Comparison of ENCODE assay signal across 26 mouse cellular contexts in the genomic region with DNA sequence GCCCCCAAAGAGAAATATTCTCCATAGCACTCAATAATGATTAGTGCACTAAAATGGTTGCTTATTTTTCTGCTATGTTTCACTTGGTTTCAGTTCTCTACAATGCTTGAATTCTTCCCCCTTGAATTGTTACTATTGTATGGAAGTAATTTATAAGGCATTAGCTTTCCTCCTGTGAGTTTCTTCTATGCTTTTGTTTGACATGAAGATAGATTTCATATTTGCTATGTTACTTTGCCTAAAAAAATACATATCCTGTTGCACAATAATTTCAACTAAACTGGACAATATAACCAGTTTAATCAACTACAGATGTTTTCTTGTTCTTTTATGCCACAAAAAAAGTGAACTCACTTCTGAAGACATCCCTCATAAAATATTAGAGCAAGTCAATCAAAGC. TPM values are rescaled to one million over a fixed set of nuclear protein-coding genes. Genes with fewer than 3 reads are reported as not detected.
A peak's percentile ranks its signal among the peaks of the same experiment; 100 is the strongest.
DNase-seq lines count a peak whose midpoint lies in the region; ATAC-seq and TF ChIP-seq lines count a peak whose summit lies in the region.
"Had no signal": no experiment of that assay in that cellular context is flagged by ENCODE, and none has a peak within 500 bp of the region (broad histone marks: within the 10 kb centered on the region; RNA-seq: fewer than 3 reads in every experiment).

No protein-coding gene starts in this region.

- H3K4me1 ChIP-seq in hindbrain, embryonic 14.5 days (replicated peaks; ENCODE audit: control insufficient read depth, insufficient read depth, low read length) = peaks cover 50% of the 10 kb centered on the region
- H3K4me1 ChIP-seq in hindbrain, embryonic 11.5 days (replicated peaks; ENCODE audit: control insufficient read depth, insufficient read depth, low read length) = no peaks in the 10 kb centered on the region

- H3K36me3 ChIP-seq in hindbrain, embryonic 14.5 days (replicated peaks; ENCODE audit: control insufficient read depth, insufficient read depth) = no peaks in the 10 kb centered on the region
- H3K36me3 ChIP-seq in hindbrain, embryonic 11.5 days (ENCODE audit: control insufficient read depth, insufficient read depth, low read length) = no peaks in the 10 kb centered on the region
- H3K36me3 ChIP-seq: embryonic facial prominence, embryonic 10.5 days; embryonic facial prominence, embryonic 12.5 days; forebrain, embryonic 15.5 days had no signal

- intact Hi-C loops in gastrocnemius, adult 2 months (cut with DNase I) = no loop called here
- intact Hi-C loops in gastrocnemius, postnatal 14 days (cut with DNase I; ENCODE audit: low total_unique reads) = no loop called here

- ATAC-seq in hindbrain, embryonic 14.5 days (ENCODE audit: low FRiP score) = no peak
- no peak for ATAC-seq in hindbrain, embryonic 11.5 days (ENCODE audit: low FRiP score)
- ATAC-seq: activated CD4-positive, CD25-positive, alpha-beta regulatory T cell, adult 4 months; CD4-positive, CD25-positive, alpha-beta regulatory T cell, adult 4 months; forebrain, embryonic 13.5 days; forebrain, embryonic 15.5 days; forebrain, postnatal 0 days; Patski had no signal

- no peak for TF ChIP-seq CTCF in gastrocnemius, adult 2 months (IDR thresholded peaks at IDR 0.05)

- H3K27ac ChIP-seq in gastrocnemius, adult 2 months = 0 out of 2 replicates have a peak overlapping the region, but pooled peaks have one; percentile 41
- H3K27ac ChIP-seq in hindbrain, embryonic 14.5 days = no peak overlapping the region
- no peak overlapping the region for H3K27ac ChIP-seq in hindbrain, embryonic 11.5 days (ENCODE audit: low read depth, low read length)
- H3K27ac ChIP-seq: embryonic facial prominence, embryonic 10.5 days; embryonic facial prominence, embryonic 12.5 days; forebrain, embryonic 13.5 days; forebrain, embryonic 15.5 days had no signal

- no peaks in the 10 kb centered on the region for H3K27me3 ChIP-seq in hindbrain, embryonic 14.5 days (ENCODE audit: control insufficient read depth, insufficient read depth, low read length)
- H3K27me3 ChIP-seq in hindbrain, embryonic 11.5 days (ENCODE audit: control insufficient read depth, insufficient read depth, low read length) = no peaks in the 10 kb centered on the region
- H3K27me3 ChIP-seq: CH12.LX; embryonic facial prominence, embryonic 12.5 days; forebrain, embryonic 13.5 days; forebrain, embryonic 15.5 days; Patski had no signal

- no peaks in the 10 kb centered on the region for H3K9me3 ChIP-seq in hindbrain, embryonic 14.5 days (ENCODE audit: control insufficient read depth, low read length)
- no peaks in the 10 kb centered on the region for H3K9me3 ChIP-seq in hindbrain, embryonic 11.5 days (ENCODE audit: control insufficient read depth, low read length)
- H3K9me3 ChIP-seq: embryonic facial prominence, embryonic 10.5 days; embryonic facial prominence, embryonic 12.5 days; forebrain, embryonic 13.5 days; forebrain, embryonic 15.5 days; G1E had no signal

- no peak for DNase-seq in gastrocnemius, adult 2 months
- DNase-seq in gastrocnemius, postnatal 14 days = no peak
- DNase-seq in hindbrain, embryonic 14.5 days (ENCODE audit: low spot score) = no peak
- DNase-seq in hindbrain, embryonic 11.5 days (ENCODE audit: low spot score) = no peak
- DNase-seq in 3T3-L1 (ENCODE audit: low read depth, low spot score) = peak; percentile 63
- DNase-seq in NIH3T3 (ENCODE audit: low read depth) = peak; percentile 62
- DNase-seq in frontal cortex, adult 2 months (ENCODE audit: extremely low spot score in 1 of 2, low spot score in 1 of 2) = no peak
- no peak for DNase-seq in MN1 (ENCODE audit: low spot score)
- DNase-seq: adrenal gland, adult 8-10 months; adrenal gland, postnatal 14 days; adrenal gland, postnatal 36 days; cerebellum, adult 11-12 months; cerebellum, adult 2 months; cerebellum, adult 9-10 months; cerebellum, postnatal 10 days; cerebellum, postnatal 25 days; forebrain, postnatal 0 days had no signal

- no peak overlapping the region for H3K4me3 ChIP-seq in gastrocnemius, adult 2 months
- no peak overlapping the region for H3K4me3 ChIP-seq in hindbrain, embryonic 14.5 days (replicated peaks; ENCODE audit: low read length)
- H3K4me3 ChIP-seq in hindbrain, embryonic 11.5 days (ENCODE audit: low read depth, low read length) = no peak overlapping the region
- H3K4me3 ChIP-seq: embryonic facial prominence, embryonic 10.5 days; embryonic facial prominence, embryonic 12.5 days had no signal

- H3K9ac ChIP-seq in hindbrain, embryonic 14.5 days = no peak overlapping the region
- no peak overlapping the region for H3K9ac ChIP-seq in hindbrain, embryonic 11.5 days (ENCODE audit: low read depth, low read length)
- H3K9ac ChIP-seq: embryonic facial prominence, embryonic 12.5 days; forebrain, embryonic 15.5 days; forebrain, postnatal 0 days had no signal

- H3K4me2 ChIP-seq in hindbrain, embryonic 14.5 days (replicated peaks) = peak overlapping the region; percentile 15; the same call in 1 of the 2 replicates
- H3K4me2 ChIP-seq in hindbrain, embryonic 11.5 days (replicated peaks; ENCODE audit: low read depth, low read length) = no peak overlapping the region

RNA-seq across cellular contexts. Expression of a gene that starts 3.7 kb away (rescaled TPM):
- 10 to 100 TPM; 14.5 to 16.2 TPM for total RNA-seq in gastrocnemius, adult 2 months (2021)
- 10 to 100 TPM; 20.2 to 25.3 TPM for total RNA-seq in gastrocnemius, postnatal 14 days (2021)
- 135 and 136 TPM in 2 replicates for polyA plus RNA-seq in hindbrain, embryonic 14.5 days (2014; fragmentation: Nextera tagmentation; extraction: Ambion mirVana)
- polyA plus RNA-seq in hindbrain, embryonic 11.5 days (2014; fragmentation: Nextera tagmentation; extraction: Ambion mirVana) = 80.1 and 108 TPM in 2 replicates
- 57.3 and 62.2 TPM in 2 replicates for polyA plus RNA-seq in frontal cortex, adult 2 months (2012; rRNA removed)

RNA-seq across cellular contexts. Expression of a gene that starts 4.3 kb away (rescaled TPM):
- total RNA-seq in gastrocnemius, adult 2 months (2021) = 1 to 10 TPM; 4.0 to 4.9 TPM
- 1 to 10 TPM; 3.1 to 4.1 TPM for total RNA-seq in gastrocnemius, postnatal 14 days (2021)
- polyA plus RNA-seq in hindbrain, embryonic 14.5 days (2014; fragmentation: Nextera tagmentation; extraction: Ambion mirVana) = 22.5 and 25.2 TPM in 2 replicates
- 23.9 and 26.7 TPM in 2 replicates for polyA plus RNA-seq in hindbrain, embryonic 11.5 days (2014; fragmentation: Nextera tagmentation; extraction: Ambion mirVana)
- polyA plus RNA-seq in frontal cortex, adult 2 months (2012; rRNA removed) = 21.3 and 21.8 TPM in 2 replicates

Comparison
In these comparisons a context has a peak if more than half of its experiments do, and no peak if none do; other contexts are left out.
1. DNase-seq: peak in 3T3-L1 (single experiment) and NIH3T3 (single experiment); none in gastrocnemius, adult 2 months (single experiment), gastrocnemius, postnatal 14 days (single experiment), hindbrain, embryonic 14.5 days (single experiment), hindbrain, embryonic 11.5 days (single experiment), frontal cortex, adult 2 months (0 of 2) and MN1 (single experiment).